Mouse (Mus musculus) thymus, adult 2 months (tissue): ENCODE measurements around the gene Slc24a3. TPM values are rescaled to one million over a fixed set of nuclear protein-coding genes. Genes with fewer than 3 reads are reported as not detected.

ENCODE experiments used
- DNase-seq: peaks from one replicate; pipeline ENCODE4 v3.0.0; 2021
- H3K27ac ChIP-seq: fragments of 200-500 bp; 2 replicates; pipeline ENCODE4 v1.5.1; 2012; ENCODE audit warnings: low read length, control low read depth; ENCODE audit not compliant: control insufficient read depth, insufficient read depth
- H3K27me3 ChIP-seq: fragments of 200-500 bp; 2 replicates; pipeline ENCODE4 v1.6.1; 2012; ENCODE audit warnings: mild to moderate bottlenecking, low read length, moderate library complexity, mixed read lengths; ENCODE audit not compliant: control insufficient read depth, insufficient read depth
- H3K36me3 ChIP-seq: fragments of 200-500 bp; 2 replicates; pipeline ENCODE4 v1.6.1; 2012; ENCODE audit warnings: mild to moderate bottlenecking, low read length, moderate library complexity; ENCODE audit not compliant: control insufficient read depth, insufficient read depth
- H3K4me1 ChIP-seq: fragments of 200-500 bp; replicated peaks from 2 replicates; pipeline ENCODE4 v1.6.1; 2012; ENCODE audit warnings: low read length; ENCODE audit not compliant: control insufficient read depth, insufficient read depth
- H3K4me3 ChIP-seq: fragments of 200-500 bp; 2 replicates; pipeline ENCODE4 v1.5.1; 2012; ENCODE audit warnings: mild to moderate bottlenecking, low read length, control low read depth, moderate library complexity; ENCODE audit not compliant: control insufficient read depth, insufficient read depth
- CTCF ChIP-seq: fragments of 200-500 bp; IDR thresholded peaks from 2 replicates; pipeline ENCODE4 v1.5.1; 2012; ENCODE audit warnings: mild to moderate bottlenecking, control low read depth, low read length, moderate library complexity, borderline replicate concordance; ENCODE audit not compliant: control insufficient read depth, poor library complexity, insufficient read depth; ENCODE audit errors: extremely low read depth
- POLR2A ChIP-seq: fragments of 200-500 bp; IDR thresholded peaks from 2 replicates; pipeline ENCODE4 v1.6.1; 2012; ENCODE audit warnings: mild to moderate bottlenecking, low read length, control low read depth, moderate library complexity; ENCODE audit not compliant: control insufficient read depth, poor library complexity, insufficient read depth; ENCODE audit errors: extremely low read depth
- WGBS: fragments of 180-500 bp; shearing (Covaris S2); methylation state at CpG from one replicate; pipeline ENCODE4 v1.1.7; 2018; 5-methylcytosine and 5-hydroxymethylcytosine counted together
- polyA plus RNA-seq: library from polyadenylated mRNA; depleted of rRNA; stranded (reverse); fragments of >200 nt; gene quantifications from 2 replicates; pipeline ENCODE4 v1.2.3, GENCODE M21; 2012

The Slc24a3 gene
- polyA plus RNA-seq, 1 experiment, result 2.7 TPM

DNA sequence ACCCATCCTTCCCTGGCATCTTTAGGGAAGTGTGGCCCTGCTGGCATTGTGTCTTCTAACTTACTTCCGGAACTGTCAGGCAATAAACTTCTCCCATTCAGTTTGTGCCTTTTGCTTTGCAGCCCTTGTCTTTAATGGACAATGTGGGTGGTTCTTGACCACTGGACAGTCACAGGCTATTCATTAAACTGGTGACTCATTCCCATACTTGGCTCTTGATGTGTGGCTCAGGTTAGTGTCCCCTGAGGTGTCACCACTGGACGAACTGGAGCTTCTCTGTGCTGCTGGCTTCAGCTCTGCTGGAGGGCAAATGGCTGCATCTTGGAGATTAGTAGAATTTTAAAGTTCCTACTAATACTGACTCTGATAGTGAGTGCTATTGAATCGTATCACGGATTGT, 518.5 kb downstream of the Slc24a3 start:
- Histone ChIP-seq H3K27ac (no peak overlapping the region), H3K4me3 (no peak overlapping the region), H3K4me1 (no peaks in the 10 kb centered on the region), H3K27me3 (no peaks in the 10 kb centered on the region), H3K36me3 (no peaks in the 10 kb centered on the region)
- TF ChIP-seq POLR2A (no peak), CTCF (no peak)
- 92% methylated on average over 4 of the region's 4 CpGs for WGBS
- DNase-seq, result no peak

DNA sequence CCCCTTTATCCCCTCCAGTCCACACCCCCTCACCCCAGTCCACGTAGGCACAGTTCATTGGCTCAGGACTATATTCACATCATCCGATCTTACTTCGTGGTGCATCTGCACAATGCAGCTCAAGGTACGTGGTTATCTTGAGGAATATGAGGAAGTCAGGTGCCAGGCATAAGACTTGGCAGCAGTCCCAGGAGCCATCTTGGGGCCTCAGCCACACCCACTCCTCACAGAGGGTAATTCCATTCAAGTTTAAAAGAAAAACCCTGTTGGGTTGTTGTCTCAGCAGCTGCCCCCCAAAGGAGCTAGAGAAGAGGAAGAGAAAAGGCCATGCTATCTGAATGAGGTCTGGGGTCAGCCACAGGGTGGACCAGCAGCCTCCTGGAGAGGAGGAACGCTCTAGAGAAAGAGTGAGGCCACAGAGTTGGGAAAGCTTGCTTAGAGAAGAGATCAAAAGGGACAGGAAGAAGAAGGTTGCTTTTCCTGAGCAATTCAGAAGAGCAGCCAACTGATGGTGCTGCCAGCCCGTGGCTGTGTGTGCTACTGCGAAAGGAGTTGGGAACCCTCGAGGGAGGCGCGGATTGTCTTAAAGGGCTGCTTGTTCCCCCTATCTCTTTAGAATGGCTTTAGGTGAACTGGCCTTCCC, 523.9 kb downstream of the Slc24a3 start:
- TF ChIP-seq CTCF (no peak), POLR2A (no peak)
- H3K4me3 ChIP-seq, result no peak overlapping the region
- H3K36me3 ChIP-seq, result no peaks in the 10 kb centered on the region
- 52% methylated on average over 10 of the region's 10 CpGs for WGBS
- DNase-seq, result no peak
- no peak overlapping the region for H3K27ac ChIP-seq
- H3K4me1 ChIP-seq, result no peaks in the 10 kb centered on the region
- no peaks in the 10 kb centered on the region for H3K27me3 ChIP-seq
